Mouse (Mus musculus): ENCODE measurements around the gene Sirt2.

- TF ChIP-seq POLR2A (IDR thresholded peaks at IDR 0.05; ENCODE audit: low read depth, low read length) (no peak), CTCF (IDR thresholded peaks at IDR 0.05; ENCODE audit: borderline replicate concordance, insufficient read depth, low read length) (no peak)
These were observed 6.6 kb downstream of the Sirt2 start for GRCm38 (mm10) chr7:28773163-28773562.

All from embryonic fibroblast, embryonic 13.5 days (primary cell).